Mouse (Mus musculus) heart, embryonic 13.5 days (tissue): ENCODE data around the gene Ttc30a1. TPM values are rescaled to one million over a fixed set of nuclear protein-coding genes. Genes with fewer than 3 reads are reported as not detected.

Source experiments
- ATAC-seq: fragments of 200-750 bp; cut with Nextera tagmentation; 2 replicates; pipeline ENCODE4 v1.8.0; 2017; ENCODE audit warnings: moderate TSS enrichment; ENCODE audit not compliant: insufficient number of reproducible peaks, low FRiP score, low TSS enrichment; ENCODE audit errors: extremely low read depth
- H3K27ac ChIP-seq: fragments of 300-500 bp; sonication (generic); replicated peaks from 2 replicates; pipeline ENCODE4 v1.5.1; 2015; ENCODE audit warnings: moderate library complexity, mild to moderate bottlenecking, inconsistent platforms
- H3K27me3 ChIP-seq: fragments of 300-500 bp; sonication (generic); replicated peaks from 2 replicates; pipeline ENCODE4 v1.6.1; 2015; ENCODE audit warnings: mild to moderate bottlenecking, inconsistent platforms
- H3K36me3 ChIP-seq: fragments of 300-500 bp; sonication (generic); 2 replicates; pipeline ENCODE4 v1.6.1; 2015; ENCODE audit warnings: mild to moderate bottlenecking, inconsistent platforms
- H3K4me1 ChIP-seq: fragments of 300-500 bp; sonication (generic); 2 replicates; pipeline ENCODE4 v1.6.1; 2015; ENCODE audit warnings: inconsistent platforms
- H3K4me2 ChIP-seq: fragments of 300-500 bp; sonication (generic); 2 replicates; pipeline ENCODE4 v1.6.1; 2015; ENCODE audit warnings: inconsistent platforms, mild to moderate bottlenecking, moderate library complexity
- H3K4me3 ChIP-seq: fragments of 300-500 bp; sonication (generic); 2 replicates; pipeline ENCODE4 v1.5.1; 2015; ENCODE audit warnings: moderate library complexity, mild to moderate bottlenecking, inconsistent platforms
- H3K9ac ChIP-seq: fragments of 300-500 bp; sonication (generic); 2 replicates; pipeline ENCODE4 v1.6.1; 2015; ENCODE audit warnings: inconsistent platforms, mild to moderate bottlenecking, moderate library complexity
- H3K9me3 ChIP-seq: fragments of 300-500 bp; sonication (generic); 2 replicates; pipeline ENCODE4 v1.6.1; 2016; ENCODE audit warnings: inconsistent platforms
- WGBS: fragments of 180-500 bp; shearing (Covaris S2); methylation state at CpG from one replicate; pipeline ENCODE4 v1.1.7; 2015; ENCODE audit warnings: mixed read lengths; 5-methylcytosine and 5-hydroxymethylcytosine counted together
- polyA plus RNA-seq: library from polyadenylated mRNA; unstranded; fragments of >200 nt; fragmentation: Nextera tagmentation; extraction: Ambion mirVana; gene quantifications from 2 replicates; pipeline ENCODE4 v1.2.1, GENCODE M21; 2015

Ttc30a1 gene
- polyA plus RNA-seq, 1 experiment from 2014 or later, result 5.5 TPM

DNA sequence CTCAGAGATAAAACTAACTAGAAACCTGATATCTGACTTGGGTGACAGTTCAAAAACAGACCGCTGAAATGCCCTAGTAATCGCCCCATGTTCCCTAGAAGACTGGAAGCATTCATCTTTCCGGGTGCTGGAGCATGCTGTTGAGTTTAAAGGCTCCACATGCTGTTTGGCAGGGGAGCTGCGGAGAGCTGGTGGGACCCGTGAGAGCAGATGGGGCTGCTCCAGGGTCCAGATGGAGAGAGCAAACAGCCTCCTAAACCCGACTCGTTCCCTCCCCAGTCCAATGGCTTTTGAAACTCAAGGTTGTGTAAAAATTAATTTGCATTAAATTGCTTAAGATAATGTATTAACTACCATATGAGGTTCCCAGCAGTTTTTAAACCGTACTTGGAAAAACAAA, 16.9 kb upstream of the Ttc30a1 start:
- Histone ChIP-seq H3K27ac (peak overlapping the region; percentile 46; the same call in 1 of the 2 replicates), H3K27me3 (no peaks in the 10 kb centered on the region), H3K9me3 (no peaks in the 10 kb centered on the region), H3K9ac (no peak overlapping the region), H3K4me3 (no peak overlapping the region), H3K4me2 (no peak overlapping the region), H3K4me1 (peaks cover 33% of the 10 kb centered on the region), H3K36me3 (no peaks in the 10 kb centered on the region)
- ATAC-seq, result no peak
- WGBS, result 35% methylated on average over 8 of the region's 8 CpGs

DNA sequence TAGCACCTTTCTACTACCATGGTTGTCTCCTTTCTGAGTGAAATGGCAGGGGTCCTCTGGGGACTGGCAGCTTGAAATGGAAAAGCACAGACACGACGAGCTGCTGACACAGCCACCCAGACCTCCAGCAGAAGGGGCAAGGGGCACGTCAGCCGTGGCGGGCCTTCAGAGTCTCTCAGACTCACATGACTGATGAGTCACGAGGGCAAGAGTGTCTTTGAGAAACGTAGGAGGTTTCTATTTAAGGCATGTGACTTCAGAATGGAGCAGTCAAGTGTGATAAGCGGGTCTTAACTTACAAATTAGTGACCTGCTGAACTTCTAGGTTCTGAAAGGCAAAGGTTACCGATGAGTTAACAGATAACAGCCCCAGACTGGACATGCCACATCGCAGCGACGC, 16.0 kb upstream of the Ttc30a1 start:
- 17% methylated on average over 12 of the region's 12 CpGs for WGBS
- H3K36me3 ChIP-seq, result no peaks in the 10 kb centered on the region
- ATAC-seq, result no peak; the same call in 1 of the 2 replicates
- H3K4me1 ChIP-seq, result peaks cover 33% of the 10 kb centered on the region
- H3K4me2 ChIP-seq, result peak overlapping the region; percentile 10
- no peaks in the 10 kb centered on the region for H3K9me3 ChIP-seq
- H3K27me3 ChIP-seq, result no peaks in the 10 kb centered on the region
- H3K27ac ChIP-seq, result peak overlapping the region; percentile 46; the same call in 1 of the 2 replicates
- H3K4me3 ChIP-seq, result no peak overlapping the region
- no peak overlapping the region for H3K9ac ChIP-seq

DNA sequence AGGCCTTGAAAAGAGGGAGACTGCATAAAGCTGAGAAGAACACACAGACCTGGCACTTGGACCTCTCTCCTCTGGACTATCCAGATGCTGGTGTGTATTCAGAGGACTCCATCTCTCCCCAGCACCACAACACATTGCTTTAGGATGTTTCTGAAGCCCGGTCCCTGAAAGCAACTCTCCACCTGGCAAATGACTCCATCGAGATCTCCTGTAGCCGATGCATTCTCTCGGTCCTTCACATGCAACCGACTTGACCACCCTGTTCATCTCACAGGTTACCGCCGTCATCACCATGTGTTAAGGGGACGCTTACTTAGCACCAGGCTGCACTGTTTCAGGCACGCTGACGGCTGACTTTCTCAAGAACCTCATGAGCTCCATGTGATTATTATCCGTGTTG, 13.1 kb upstream of the Ttc30a1 start:
- no peak overlapping the region for H3K9ac ChIP-seq
- 84% methylated on average over 11 of the region's 11 CpGs for WGBS
- no peak overlapping the region for H3K4me3 ChIP-seq
- peaks cover 44% of the 10 kb centered on the region for H3K4me1 ChIP-seq
- no peak for ATAC-seq
- no peaks in the 10 kb centered on the region for H3K9me3 ChIP-seq
- no peaks in the 10 kb centered on the region for H3K27me3 ChIP-seq
- no peaks in the 10 kb centered on the region for H3K36me3 ChIP-seq
- H3K4me2 ChIP-seq, result no peak overlapping the region
- H3K27ac ChIP-seq, result no peak overlapping the region

DNA sequence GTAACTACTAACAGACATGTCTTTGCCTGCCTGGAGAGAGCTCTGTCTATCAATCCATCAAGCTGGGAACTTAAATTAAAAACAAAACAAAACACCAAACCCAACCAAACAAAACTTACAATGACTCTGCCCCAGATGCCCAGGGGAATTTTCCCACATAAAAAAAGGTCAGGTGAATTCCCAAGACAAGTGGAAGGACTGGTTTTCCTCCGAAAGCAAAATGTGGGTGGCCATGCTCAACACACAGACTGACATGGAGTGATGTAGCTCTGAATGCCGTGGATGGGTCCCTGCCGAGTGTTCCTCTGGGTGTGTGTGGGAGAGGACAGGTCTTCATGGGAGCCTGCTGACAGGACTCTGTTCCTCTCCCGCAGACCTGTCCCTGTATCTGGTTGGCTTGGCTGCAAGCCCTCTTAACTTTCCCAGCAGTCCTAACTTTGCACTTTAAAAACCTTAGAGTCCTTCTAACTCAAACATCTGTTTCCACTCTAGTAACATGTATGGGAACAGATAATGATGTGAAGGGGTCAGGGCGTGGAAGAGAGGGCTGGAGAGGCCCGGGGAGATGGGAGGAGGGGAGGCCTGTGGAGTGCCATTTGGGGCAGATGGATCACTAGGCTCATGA, 9.9 kb upstream of the Ttc30a1 start:
- ATAC-seq, result no peak
- Histone ChIP-seq H3K4me2 (no peak overlapping the region; the same call in 1 of the 2 replicates), H3K4me3 (no peak overlapping the region), H3K4me1 (peaks cover 34% of the 10 kb centered on the region), H3K9ac (no peak overlapping the region), H3K27ac (peak overlapping the region; percentile 1), H3K9me3 (no peaks in the 10 kb centered on the region), H3K36me3 (no peaks in the 10 kb centered on the region), H3K27me3 (no peaks in the 10 kb centered on the region)
- 17% methylated on average over 6 of the region's 6 CpGs for WGBS

DNA sequence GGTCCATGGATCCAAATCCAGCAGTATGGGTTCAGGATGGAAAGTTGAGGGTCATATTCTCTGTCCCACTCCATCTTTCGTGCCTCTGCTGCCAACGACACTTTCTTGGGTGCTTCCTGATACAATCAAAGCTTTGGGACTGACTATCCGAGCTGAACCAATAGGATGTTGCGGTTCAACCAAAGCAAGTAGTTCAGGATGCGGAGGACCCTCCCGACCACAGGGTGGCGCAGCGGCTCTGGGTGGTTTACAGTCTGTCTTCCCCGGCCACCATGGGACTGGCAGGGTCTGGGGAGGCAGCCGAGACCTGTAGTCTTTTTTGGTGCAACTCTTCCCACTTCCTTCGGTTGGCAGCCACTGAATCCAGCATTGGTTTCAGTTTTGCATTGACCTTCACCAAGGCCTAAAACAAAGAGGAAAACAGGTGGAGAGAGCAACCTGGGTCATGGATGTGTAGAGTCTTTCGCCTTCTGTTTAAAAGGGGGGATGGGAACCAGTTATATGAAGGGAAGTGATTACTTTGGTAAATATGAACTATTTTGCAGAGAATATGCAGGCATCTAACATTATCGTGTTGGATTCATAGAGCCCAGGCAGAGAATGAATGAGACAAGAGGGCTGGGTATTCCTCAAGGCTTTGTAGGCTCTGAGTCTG, 9.2 kb upstream of the Ttc30a1 start:
- Histone ChIP-seq H3K9me3 (no peaks in the 10 kb centered on the region), H3K27me3 (no peaks in the 10 kb centered on the region), H3K4me3 (peak overlapping the region; percentile 11; the same call in 1 of the 2 replicates), H3K36me3 (no peaks in the 10 kb centered on the region), H3K4me1 (peaks cover 34% of the 10 kb centered on the region), H3K27ac (peak overlapping the region; percentile 1), H3K4me2 (peak overlapping the region; percentile 46), H3K9ac (no peak overlapping the region)
- no peak for ATAC-seq
- WGBS, result 40% methylated on average over 13 of the region's 13 CpGs

DNA sequence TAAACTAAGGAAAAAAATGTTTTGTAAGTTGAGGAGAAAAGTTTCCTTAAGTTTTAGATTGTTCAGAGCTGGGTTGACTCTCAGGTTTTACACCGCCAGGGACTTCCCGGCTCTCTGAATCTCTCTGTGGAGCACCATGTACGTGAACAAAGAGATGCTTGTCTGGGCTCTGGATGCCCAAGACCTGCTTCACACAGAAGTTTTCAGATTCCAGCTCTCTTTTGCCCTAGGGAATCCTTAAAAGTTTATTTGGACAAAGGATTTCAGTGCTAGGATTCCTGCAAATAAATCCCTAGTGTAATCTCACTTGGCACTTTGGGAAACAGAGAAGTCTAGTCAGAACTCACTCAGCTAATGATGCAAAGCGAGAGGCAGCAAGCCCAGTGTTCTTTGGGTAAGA, 7.9 kb upstream of the Ttc30a1 start:
- no peak overlapping the region for H3K4me2 ChIP-seq
- no peak overlapping the region for H3K4me3 ChIP-seq
- 56% methylated on average over 4 of the region's 4 CpGs for WGBS
- no peak overlapping the region for H3K27ac ChIP-seq
- H3K4me1 ChIP-seq, result peaks cover 34% of the 10 kb centered on the region
- no peaks in the 10 kb centered on the region for H3K9me3 ChIP-seq
- no peak for ATAC-seq
- no peaks in the 10 kb centered on the region for H3K27me3 ChIP-seq
- no peaks in the 10 kb centered on the region for H3K36me3 ChIP-seq
- H3K9ac ChIP-seq, result no peak overlapping the region

DNA sequence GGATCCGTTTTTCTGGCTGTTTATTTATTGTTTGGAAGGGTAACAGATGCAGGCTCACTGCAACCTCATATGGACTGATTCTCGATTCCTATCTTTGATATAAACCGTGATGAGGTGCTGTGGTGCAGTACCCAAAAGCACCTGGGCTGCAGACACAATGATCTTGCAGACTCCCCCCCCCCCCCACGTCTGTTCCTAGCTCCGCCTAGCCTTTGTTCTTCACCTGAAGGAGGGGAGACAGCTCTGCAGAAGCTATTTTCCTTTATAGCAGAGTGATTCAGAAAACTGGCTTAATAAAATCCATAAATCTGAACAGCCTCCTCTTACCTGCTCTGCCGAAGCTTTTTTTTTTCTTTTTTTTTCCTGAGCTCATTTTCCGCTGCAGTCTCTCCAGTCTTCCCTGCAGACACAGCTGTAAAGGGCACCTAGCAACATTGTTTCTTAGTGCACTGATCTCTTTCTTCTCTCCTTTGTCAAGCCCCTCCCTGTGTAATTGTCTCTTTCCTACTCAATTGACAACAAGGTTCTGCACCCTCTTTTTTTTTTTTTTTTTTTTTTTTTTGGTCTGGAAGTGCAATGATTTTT, 7.1 kb upstream of the Ttc30a1 start:
- H3K4me1 ChIP-seq, result peaks cover 34% of the 10 kb centered on the region
- no peaks in the 10 kb centered on the region for H3K27me3 ChIP-seq
- no peak overlapping the region for H3K9ac ChIP-seq
- WGBS, result 45% methylated on average over 7 of the region's 7 CpGs
- no peak overlapping the region for H3K4me2 ChIP-seq
- H3K27ac ChIP-seq, result no peak overlapping the region
- no peak overlapping the region for H3K4me3 ChIP-seq
- no peaks in the 10 kb centered on the region for H3K9me3 ChIP-seq
- ATAC-seq, result no peak
- no peaks in the 10 kb centered on the region for H3K36me3 ChIP-seq

DNA sequence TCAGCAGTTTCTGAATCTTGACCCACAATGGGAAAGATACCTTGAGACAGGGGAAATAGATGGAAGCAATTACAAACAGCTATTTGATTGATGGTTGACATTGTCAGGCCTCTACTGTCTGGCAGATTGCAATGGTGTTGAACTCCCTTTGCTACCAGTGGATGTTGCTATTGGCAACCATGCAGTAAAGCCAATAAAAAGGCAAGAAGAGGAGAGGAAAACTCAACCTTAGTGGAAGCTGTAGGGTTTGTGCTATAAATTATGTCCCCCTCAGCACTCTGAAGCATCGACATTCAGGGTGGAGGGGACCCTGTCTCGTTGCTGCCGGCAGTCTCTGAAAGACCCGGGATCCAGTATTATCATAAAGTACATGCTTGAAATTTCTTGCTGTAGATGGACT, 6.6 kb upstream of the Ttc30a1 start:
- no peak for ATAC-seq
- Histone ChIP-seq H3K4me2 (no peak overlapping the region), H3K27me3 (no peaks in the 10 kb centered on the region), H3K36me3 (no peaks in the 10 kb centered on the region), H3K27ac (no peak overlapping the region), H3K9ac (no peak overlapping the region), H3K4me3 (no peak overlapping the region), H3K4me1 (peaks cover 34% of the 10 kb centered on the region), H3K9me3 (no peaks in the 10 kb centered on the region)
- 59% methylated on average over 4 of the region's 4 CpGs for WGBS

DNA sequence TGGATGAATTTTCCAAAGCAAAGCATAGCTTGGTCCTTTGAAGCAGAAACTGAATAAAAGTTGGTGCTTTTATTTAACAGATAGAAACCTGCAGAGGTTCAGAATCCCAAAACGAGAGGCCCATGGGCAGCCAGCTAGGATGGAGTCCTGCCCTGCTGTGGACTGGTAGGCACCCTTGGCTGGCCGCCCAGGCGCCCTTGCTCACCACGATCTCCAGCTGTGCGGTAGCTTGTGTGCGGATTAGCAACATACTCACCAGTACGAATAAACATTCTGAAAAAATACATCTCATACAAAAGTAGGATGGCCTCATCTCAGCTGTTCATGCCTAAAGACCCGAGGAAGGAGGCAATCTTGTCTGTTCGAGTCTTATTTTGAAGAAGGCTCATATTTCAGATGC, 6.0 kb upstream of the Ttc30a1 start:
- ATAC-seq, result no peak
- Histone ChIP-seq H3K36me3 (no peaks in the 10 kb centered on the region), H3K27ac (no peak overlapping the region), H3K4me3 (no peak overlapping the region), H3K4me2 (no peak overlapping the region), H3K4me1 (peaks cover 34% of the 10 kb centered on the region), H3K9me3 (no peaks in the 10 kb centered on the region), H3K27me3 (no peaks in the 10 kb centered on the region), H3K9ac (no peak overlapping the region)
- 62% methylated on average over 9 of the region's 9 CpGs for WGBS

DNA sequence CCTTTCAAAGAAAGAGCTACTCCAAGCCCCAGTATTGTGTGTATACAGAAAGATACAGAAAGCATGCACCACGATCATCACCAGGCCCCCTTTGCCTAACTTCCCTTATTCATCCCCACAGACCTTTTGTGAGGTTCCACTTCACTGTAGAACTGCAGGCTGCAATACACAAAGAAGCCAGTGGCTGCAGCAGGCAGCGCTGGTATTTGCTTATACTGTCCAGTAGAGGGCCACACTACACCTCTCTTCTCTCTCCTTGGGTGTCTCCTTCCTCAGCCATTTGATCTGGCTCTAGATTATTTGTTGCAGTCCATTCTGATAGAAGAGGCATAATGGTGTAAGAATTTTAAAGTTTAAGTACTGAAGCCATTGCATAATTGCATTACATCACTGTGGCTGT, 3.4 kb upstream of the Ttc30a1 start:
- peaks cover 19% of the 10 kb centered on the region for H3K4me1 ChIP-seq
- H3K36me3 ChIP-seq, result no peaks in the 10 kb centered on the region
- ATAC-seq, result no peak
- no peaks in the 10 kb centered on the region for H3K27me3 ChIP-seq
- no peak overlapping the region for H3K4me3 ChIP-seq
- H3K27ac ChIP-seq, result no peak overlapping the region
- H3K4me2 ChIP-seq, result no peak overlapping the region
- 6% methylated on average over 2 of the region's 2 CpGs for WGBS
- H3K9ac ChIP-seq, result no peak overlapping the region
- H3K9me3 ChIP-seq, result no peaks in the 10 kb centered on the region

DNA sequence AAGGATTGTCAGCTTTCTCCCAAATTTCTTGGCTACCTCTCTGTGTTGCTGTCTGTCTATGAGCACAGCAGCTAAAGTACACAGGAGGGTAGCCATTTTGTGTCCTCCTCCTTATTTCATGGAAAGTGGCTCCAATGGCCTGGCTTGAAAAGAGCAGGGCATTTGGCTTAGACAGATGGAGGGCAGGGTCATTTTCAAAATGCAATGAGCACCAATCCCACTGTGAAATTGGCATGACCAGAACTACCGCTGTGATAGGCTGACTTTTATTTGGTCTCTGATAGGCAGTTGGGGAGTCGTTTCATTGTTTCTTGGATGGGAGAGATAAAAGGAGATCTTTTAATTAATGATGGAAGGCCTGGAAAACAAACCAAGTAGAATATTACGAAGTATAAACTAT, 2.1 kb upstream of the Ttc30a1 start:
- WGBS, result 76% methylated on average over 3 of the region's 3 CpGs
- H3K4me3 ChIP-seq, result no peak overlapping the region
- H3K9me3 ChIP-seq, result no peaks in the 10 kb centered on the region
- H3K27ac ChIP-seq, result no peak overlapping the region
- H3K4me1 ChIP-seq, result peaks cover 17% of the 10 kb centered on the region
- no peaks in the 10 kb centered on the region for H3K36me3 ChIP-seq
- no peak overlapping the region for H3K4me2 ChIP-seq
- no peak for ATAC-seq
- no peaks in the 10 kb centered on the region for H3K27me3 ChIP-seq
- no peak overlapping the region for H3K9ac ChIP-seq

DNA sequence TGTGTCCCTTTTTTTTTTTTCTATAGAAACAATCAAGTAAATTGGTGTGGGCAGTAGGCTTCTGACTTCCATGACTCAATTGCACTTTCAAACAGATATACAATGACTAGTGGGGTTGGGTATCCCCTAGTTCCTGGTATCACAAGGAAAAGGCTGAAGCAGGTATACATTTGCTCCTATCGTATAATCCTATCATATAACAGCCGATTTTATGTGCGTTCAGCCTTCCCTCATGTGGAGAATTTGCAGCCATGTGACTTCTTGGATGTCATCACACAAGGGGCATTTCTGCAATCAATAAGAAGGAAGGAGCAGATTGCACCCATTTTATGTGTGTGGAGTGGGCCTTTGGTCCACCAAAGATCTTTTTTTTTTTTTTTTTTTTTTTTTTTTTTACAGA, 1.3 kb upstream of the Ttc30a1 start:
- Histone ChIP-seq H3K27ac (no peak overlapping the region), H3K4me3 (no peak overlapping the region), H3K4me1 (peaks cover 11% of the 10 kb centered on the region), H3K9ac (no peak overlapping the region), H3K4me2 (no peak overlapping the region), H3K9me3 (no peaks in the 10 kb centered on the region), H3K27me3 (no peaks in the 10 kb centered on the region), H3K36me3 (no peaks in the 10 kb centered on the region)
- 95% methylated on average over 3 of the region's 3 CpGs for WGBS
- no peak for ATAC-seq
